In the genomic region with DNA sequence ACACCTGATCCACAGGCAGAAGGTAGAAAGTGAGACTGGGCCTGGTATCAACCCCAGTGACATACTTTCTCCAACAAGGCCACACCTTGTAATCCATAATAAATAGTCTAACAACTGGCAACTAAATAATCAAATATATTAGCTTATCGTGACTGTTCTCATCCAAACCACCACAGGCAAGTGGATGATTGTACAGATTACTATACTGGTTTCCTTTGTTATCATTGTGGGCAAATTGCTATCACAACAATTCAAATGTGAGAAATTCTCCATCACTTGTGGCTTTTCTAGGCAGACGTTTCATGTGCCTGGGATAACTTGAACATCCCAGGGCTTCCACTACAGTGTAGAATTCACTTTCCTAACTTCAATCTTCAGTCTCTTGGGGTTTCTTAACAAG, we compare ENCODE assay signal across 29 mouse cellular contexts.
"Had no signal": no experiment of that assay in that cellular context is flagged by ENCODE, and none has a peak within 500 bp of the region (broad histone marks: within the 10 kb centered on the region; RNA-seq: fewer than 3 reads in every experiment).

No protein-coding gene starts in this region.

- H3K36me3 ChIP-seq: limb, embryonic 10.5 days; limb, embryonic 12.5 days; limb, embryonic 13.5 days; limb, embryonic 15.5 days; liver, embryonic 12.5 days; liver, embryonic 13.5 days; liver, embryonic 15.5 days; lung, embryonic 15.5 days; midbrain, embryonic 10.5 days; midbrain, embryonic 12.5 days; midbrain, embryonic 13.5 days; midbrain, embryonic 15.5 days; neural tube, embryonic 12.5 days had no signal

- H3K27me3 ChIP-seq: limb, embryonic 12.5 days; limb, embryonic 13.5 days; limb, embryonic 15.5 days; liver, embryonic 12.5 days; liver, embryonic 13.5 days; liver, embryonic 15.5 days; lung, embryonic 15.5 days; midbrain, embryonic 12.5 days; midbrain, embryonic 13.5 days; midbrain, embryonic 15.5 days; neural tube, embryonic 12.5 days had no signal

- DNase-seq: left cerebral cortex, postnatal 4 days; liver; liver, embryonic 13.5 days; liver, postnatal 0 days; lung, adult 18-20 months; lung, adult 2 months; lung, embryonic 14.5 days; lung, postnatal 10 days; lung, postnatal 14 days; lung, postnatal 36 days; lung, postnatal 4 days; midbrain, embryonic 14.5 days had no signal

- H3K9me3 ChIP-seq: limb, embryonic 10.5 days; limb, embryonic 12.5 days; limb, embryonic 13.5 days; limb, embryonic 15.5 days; liver, embryonic 12.5 days; liver, embryonic 13.5 days; liver, embryonic 15.5 days; lung, embryonic 15.5 days; midbrain, embryonic 10.5 days; midbrain, embryonic 12.5 days; midbrain, embryonic 13.5 days; midbrain, embryonic 15.5 days; neural tube, embryonic 12.5 days had no signal

- H3K27ac ChIP-seq: limb, embryonic 10.5 days; limb, embryonic 12.5 days; limb, embryonic 13.5 days; limb, embryonic 15.5 days; liver, embryonic 12.5 days; liver, embryonic 13.5 days; liver, embryonic 14.5 days; liver, embryonic 15.5 days; lung, embryonic 15.5 days; macrophage; midbrain, embryonic 10.5 days; midbrain, embryonic 12.5 days; midbrain, embryonic 13.5 days; midbrain, embryonic 15.5 days; neural tube, embryonic 12.5 days had no signal

- ATAC-seq: liver, embryonic 12.5 days; liver, postnatal 0 days; lung, postnatal 0 days; midbrain, embryonic 13.5 days; midbrain, embryonic 15.5 days; midbrain, embryonic 16.5 days had no signal

- H3K4me3 ChIP-seq: limb, embryonic 10.5 days; limb, embryonic 12.5 days; limb, embryonic 13.5 days; limb, embryonic 15.5 days; liver, embryonic 12.5 days; liver, embryonic 13.5 days; liver, embryonic 15.5 days; lung, embryonic 15.5 days; midbrain, embryonic 10.5 days; midbrain, embryonic 12.5 days; midbrain, embryonic 13.5 days; midbrain, embryonic 15.5 days; myocyte; neural tube, embryonic 12.5 days had no signal

- H3K9ac ChIP-seq: limb, embryonic 12.5 days; limb, embryonic 13.5 days; limb, embryonic 15.5 days; liver, embryonic 12.5 days; liver, embryonic 13.5 days; liver, embryonic 14.5 days; liver, embryonic 15.5 days; liver, postnatal 0 days; lung, embryonic 14.5 days; lung, embryonic 15.5 days; midbrain, embryonic 12.5 days; midbrain, embryonic 13.5 days; midbrain, embryonic 15.5 days; neural tube, embryonic 12.5 days had no signal

- H3K4me1 ChIP-seq: limb, embryonic 10.5 days; limb, embryonic 12.5 days; limb, embryonic 13.5 days; limb, embryonic 15.5 days; liver, embryonic 15.5 days; lung, embryonic 15.5 days; midbrain, embryonic 10.5 days; midbrain, embryonic 12.5 days; midbrain, embryonic 13.5 days; midbrain, embryonic 15.5 days; neural tube, embryonic 12.5 days had no signal
